Mouse (Mus musculus) midbrain, embryonic 16.5 days (tissue): ENCODE data around the gene Clrn3. TPM values are rescaled to one million over a fixed set of nuclear protein-coding genes. Genes with fewer than 3 reads are reported as not detected.

ENCODE experiments used
- ATAC-seq: fragments of 200-750 bp; cut with Nextera tagmentation; 2 replicates; pipeline ENCODE4 v1.8.0; 2017; ENCODE audit warnings: moderate TSS enrichment
- H3K27ac ChIP-seq: fragments of 300-500 bp; sonication (generic); 2 replicates; pipeline ENCODE4 v1.5.1; 2014; ENCODE audit warnings: mild to moderate bottlenecking, low read length, mixed read lengths
- H3K27me3 ChIP-seq: fragments of 300-500 bp; sonication (generic); 2 replicates; pipeline ENCODE4 v1.6.1; 2014; ENCODE audit warnings: low read depth, low read length, mixed read lengths; ENCODE audit not compliant: control insufficient read depth, insufficient read depth
- H3K36me3 ChIP-seq: fragments of 300-500 bp; sonication (generic); 2 replicates; pipeline ENCODE4 v1.6.1; 2014; ENCODE audit warnings: mild to moderate bottlenecking, low read length, moderate library complexity, mixed read lengths; ENCODE audit not compliant: control insufficient read depth, insufficient read depth
- H3K4me1 ChIP-seq: fragments of 300-500 bp; sonication (generic); 2 replicates; pipeline ENCODE4 v1.6.1; 2014; ENCODE audit warnings: mild to moderate bottlenecking, low read length, mixed read lengths; ENCODE audit not compliant: control insufficient read depth, insufficient read depth
- H3K4me2 ChIP-seq: fragments of 300-500 bp; sonication (generic); 2 replicates; pipeline ENCODE4 v1.6.1; 2014; ENCODE audit warnings: mild to moderate bottlenecking, low read length, mixed read lengths
- H3K4me3 ChIP-seq: fragments of 300-500 bp; sonication (generic); 2 replicates; pipeline ENCODE4 v1.5.1; 2014; ENCODE audit warnings: low read depth, mild to moderate bottlenecking, low read length, moderate library complexity, mixed read lengths
- H3K9ac ChIP-seq: fragments of 300-500 bp; sonication (generic); 2 replicates; pipeline ENCODE4 v1.6.1; 2014; ENCODE audit warnings: low read depth, low read length, mixed read lengths
- H3K9me3 ChIP-seq: fragments of 300-500 bp; sonication (generic); replicated peaks from 2 replicates; pipeline ENCODE4 v1.6.1; 2014; ENCODE audit warnings: mild to moderate bottlenecking, low read length, mixed read lengths; ENCODE audit not compliant: control insufficient read depth, poor library complexity, severe bottlenecking
- WGBS: fragments of 180-500 bp; shearing (Covaris S2); extraction: QIAGEN DNeasy Blood & Tissue Kit; methylation state at CpG from one replicate; pipeline ENCODE4 v1.1.7; 2014; 5-methylcytosine and 5-hydroxymethylcytosine counted together
- polyA plus RNA-seq: library from polyadenylated mRNA; unstranded; fragments of >200 nt; fragmentation: Nextera tagmentation; extraction: Ambion mirVana; gene quantifications from 2 replicates; pipeline ENCODE4 v1.2.1, GENCODE M21; 2015

Clrn3 gene
- polyA plus RNA-seq, 1 experiment from 2014 or later, result not detected

DNA sequence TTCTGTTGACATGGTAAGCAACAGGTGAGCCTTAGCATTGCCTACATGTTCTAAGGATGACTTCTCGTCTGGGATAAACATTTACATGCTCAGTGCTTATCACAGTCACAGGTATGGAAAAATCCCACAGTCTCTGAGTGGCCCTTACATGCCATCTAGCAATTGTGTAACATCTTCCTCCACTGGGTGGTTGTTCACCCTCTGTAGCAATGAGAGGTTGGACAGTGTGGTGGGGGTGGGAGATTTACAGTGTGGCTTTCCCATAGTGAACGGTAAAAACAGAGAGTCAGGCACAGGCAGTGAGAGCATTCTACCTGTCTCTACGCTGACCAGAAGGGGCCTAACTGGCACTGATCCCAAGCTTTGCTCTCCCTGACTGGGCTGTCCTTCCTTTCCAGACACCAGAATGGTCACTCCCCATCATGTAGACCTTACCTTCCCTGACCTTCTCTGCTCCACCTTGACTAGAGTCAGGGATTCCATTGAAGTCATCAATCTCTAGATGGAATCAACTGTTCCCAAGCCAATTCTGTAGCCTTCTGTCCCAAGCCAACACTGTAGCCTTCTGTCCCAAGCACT is 1.8 kb downstream of the Clrn3 start:
- no peak overlapping the region for H3K9ac ChIP-seq
- no peak overlapping the region for H3K27ac ChIP-seq
- no peaks in the 10 kb centered on the region for H3K4me1 ChIP-seq
- no peaks in the 10 kb centered on the region for H3K9me3 ChIP-seq
- WGBS, result 95% methylated on average over 3 of the region's 3 CpGs
- H3K4me3 ChIP-seq, result no peak overlapping the region
- no peaks in the 10 kb centered on the region for H3K36me3 ChIP-seq
- no peak for ATAC-seq
- no peaks in the 10 kb centered on the region for H3K27me3 ChIP-seq
- H3K4me2 ChIP-seq, result no peak overlapping the region

- Histone ChIP-seq H3K9ac (no peak overlapping the region), H3K27ac (no peak overlapping the region), H3K9me3 (no peaks in the 10 kb centered on the region), H3K4me2 (no peak overlapping the region), H3K27me3 (no peaks in the 10 kb centered on the region), H3K4me3 (no peak overlapping the region), H3K36me3 (no peaks in the 10 kb centered on the region), H3K4me1 (no peaks in the 10 kb centered on the region)
- no peak for ATAC-seq
- 93% methylated on average over 6 of the region's 6 CpGs for WGBS
Observed at GRCm38 (mm10) chr7:135524424-135524967, 4.0 kb downstream of the Clrn3 start.

GRCm38 (mm10) chr7:135523981-135524380 is 4.5 kb downstream of the Clrn3 start:
- Histone ChIP-seq H3K4me3 (no peak overlapping the region), H3K36me3 (no peaks in the 10 kb centered on the region), H3K27me3 (no peaks in the 10 kb centered on the region), H3K27ac (no peak overlapping the region), H3K4me1 (no peaks in the 10 kb centered on the region), H3K9ac (no peak overlapping the region), H3K9me3 (no peaks in the 10 kb centered on the region), H3K4me2 (no peak overlapping the region)
- WGBS, result 69% methylated on average over 4 of the region's 4 CpGs
- no peak for ATAC-seq

DNA sequence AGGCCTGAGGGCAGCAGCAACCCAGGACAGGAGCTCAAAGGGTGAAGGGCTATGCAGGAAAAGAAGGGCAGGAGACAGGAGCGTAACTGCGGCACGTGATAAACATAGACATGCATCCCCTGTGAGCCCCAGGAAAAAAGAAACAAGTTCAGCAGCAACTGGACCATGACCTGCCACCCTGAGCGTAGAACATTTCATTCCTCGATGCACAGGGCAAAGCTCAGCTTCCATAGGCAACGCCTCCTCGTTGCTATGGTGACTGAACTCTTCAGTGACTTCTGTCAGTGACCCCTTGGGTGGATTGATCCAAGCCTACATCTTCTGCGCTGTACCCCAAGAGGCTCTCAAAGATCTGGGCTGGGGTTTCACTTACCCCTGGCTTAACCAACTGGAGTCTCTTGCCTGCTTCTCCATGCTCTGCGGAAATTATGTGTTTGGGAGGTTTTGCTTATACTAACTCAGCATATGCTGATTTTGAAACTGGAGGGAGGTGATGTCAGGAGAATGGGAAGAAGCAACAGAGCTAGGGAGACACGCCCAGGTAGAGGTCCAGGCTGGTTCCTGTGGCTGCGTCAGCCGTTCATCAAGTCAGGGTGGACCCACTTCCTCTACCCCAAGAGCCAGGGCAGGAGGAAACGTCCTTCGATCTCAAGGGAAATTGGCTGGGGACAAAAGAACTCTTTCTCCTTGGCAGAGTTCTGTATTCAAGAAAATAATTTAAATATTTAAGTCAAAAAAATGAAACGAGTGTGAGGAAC is 6.5 kb downstream of the Clrn3 start:
- no peaks in the 10 kb centered on the region for H3K27me3 ChIP-seq

DNA sequence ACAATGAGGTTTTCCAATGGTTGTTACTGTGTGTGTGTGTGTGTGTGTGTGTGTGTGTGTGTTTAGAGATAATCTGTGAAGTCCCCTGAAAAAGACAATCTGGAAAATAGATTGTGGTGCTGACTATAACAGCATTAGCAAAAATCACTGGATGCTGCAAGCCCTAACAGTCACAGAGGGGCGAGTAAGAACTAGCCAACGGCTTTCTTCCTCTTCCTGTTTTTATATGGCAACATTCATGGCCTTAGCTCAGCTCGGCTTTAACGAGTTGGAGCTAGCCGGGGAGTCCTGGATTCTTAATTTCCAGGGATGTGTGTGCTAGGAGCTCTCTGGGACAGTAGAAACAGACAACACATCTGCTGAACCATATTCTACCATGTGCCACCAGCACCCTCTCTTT is 8.2 kb downstream of the Clrn3 start:
- Histone ChIP-seq H3K9ac (no peak overlapping the region), H3K36me3 (no peaks in the 10 kb centered on the region), H3K4me3 (no peak overlapping the region), H3K4me1 (no peaks in the 10 kb centered on the region), H3K27ac (no peak overlapping the region), H3K9me3 (no peaks in the 10 kb centered on the region), H3K27me3 (no peaks in the 10 kb centered on the region), H3K4me2 (no peak overlapping the region)
- WGBS, result 77% methylated on average over 5 of the region's 5 CpGs
- no peak for ATAC-seq

More for the DNA sequence above, 6.5 kb downstream of the Clrn3 start:
- H3K36me3 ChIP-seq, result no peaks in the 10 kb centered on the region
- H3K27ac ChIP-seq, result no peak overlapping the region
- no peak for ATAC-seq
- H3K4me1 ChIP-seq, result no peaks in the 10 kb centered on the region
- no peak overlapping the region for H3K4me2 ChIP-seq
- no peaks in the 10 kb centered on the region for H3K9me3 ChIP-seq
- WGBS, result 57% methylated on average over 15 of the region's 15 CpGs
- no peak overlapping the region for H3K4me3 ChIP-seq
- no peak overlapping the region for H3K9ac ChIP-seq

- Histone ChIP-seq H3K4me3 (no peak overlapping the region), H3K9ac (no peak overlapping the region), H3K27me3 (no peaks in the 10 kb centered on the region), H3K4me2 (no peak overlapping the region), H3K27ac (no peak overlapping the region), H3K4me1 (no peaks in the 10 kb centered on the region), H3K9me3 (no peaks in the 10 kb centered on the region), H3K36me3 (no peaks in the 10 kb centered on the region)
- 80% methylated on average over 4 of the region's 4 CpGs for WGBS
- ATAC-seq, result no peak
Observed at GRCm38 (mm10) chr7:135517191-135517590, 11.3 kb downstream of the Clrn3 start.

- ATAC-seq, result no peak
- 91% methylated on average over 3 of the region's 3 CpGs for WGBS
- Histone ChIP-seq H3K4me2 (no peak overlapping the region), H3K9ac (no peak overlapping the region), H3K9me3 (no peaks in the 10 kb centered on the region), H3K27ac (no peak overlapping the region), H3K36me3 (no peaks in the 10 kb centered on the region), H3K27me3 (no peaks in the 10 kb centered on the region), H3K4me1 (no peaks in the 10 kb centered on the region), H3K4me3 (no peak overlapping the region)
Observed at GRCm38 (mm10) chr7:135511723-135512122, 16.7 kb downstream of the Clrn3 start.

DNA sequence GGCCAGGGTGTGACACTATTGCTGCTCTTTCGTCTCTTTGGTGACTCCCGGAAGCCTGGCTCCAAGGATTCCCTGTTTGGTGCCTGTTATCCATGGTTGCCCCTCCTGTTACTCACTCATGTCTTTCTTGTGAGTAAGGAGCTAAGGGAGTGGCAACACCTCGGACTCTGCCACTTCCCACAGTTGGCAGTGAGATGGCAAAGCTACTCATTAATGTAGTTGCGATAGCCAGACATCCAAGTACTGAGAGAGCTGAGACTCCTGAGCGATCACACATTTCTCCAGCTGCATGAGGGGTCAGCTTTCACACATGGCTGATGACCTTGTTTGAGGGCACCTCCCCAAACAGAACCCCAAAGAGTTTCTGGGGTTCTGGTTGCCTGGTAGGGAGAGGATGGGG is 18.0 kb downstream of the Clrn3 start:
- H3K4me3 ChIP-seq, result no peak overlapping the region
- WGBS, result 84% methylated on average over 5 of the region's 5 CpGs
- no peaks in the 10 kb centered on the region for H3K36me3 ChIP-seq
- no peak overlapping the region for H3K9ac ChIP-seq
- no peaks in the 10 kb centered on the region for H3K4me1 ChIP-seq
- no peak for ATAC-seq
- H3K9me3 ChIP-seq, result no peaks in the 10 kb centered on the region
- no peak overlapping the region for H3K4me2 ChIP-seq
- no peaks in the 10 kb centered on the region for H3K27me3 ChIP-seq
- no peak overlapping the region for H3K27ac ChIP-seq

DNA sequence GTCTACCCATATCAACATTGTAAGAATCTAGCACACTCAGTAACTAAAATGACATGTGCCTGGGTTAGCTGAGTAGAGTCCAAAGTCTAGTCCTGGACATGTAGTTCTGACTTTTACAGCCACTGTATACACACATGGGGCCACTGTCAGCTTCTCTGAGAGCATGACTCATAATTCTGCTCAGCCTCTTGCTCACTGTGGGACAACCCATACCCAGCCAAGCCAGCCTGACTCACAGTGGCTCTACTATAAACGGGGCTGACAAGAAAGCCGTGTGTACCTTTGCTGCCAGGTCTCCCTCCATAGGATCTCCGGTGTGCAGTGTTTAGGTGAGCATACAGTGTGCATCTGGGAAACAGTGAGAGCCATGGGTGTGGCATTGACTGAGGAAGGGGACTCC is 19.2 kb downstream of the Clrn3 start:
- no peak for ATAC-seq
- H3K4me2 ChIP-seq, result no peak overlapping the region

More for the DNA sequence above, 19.2 kb downstream of the Clrn3 start:
- no peaks in the 10 kb centered on the region for H3K9me3 ChIP-seq
- H3K27ac ChIP-seq, result no peak overlapping the region
- 99% methylated on average over 3 of the region's 3 CpGs for WGBS
- H3K27me3 ChIP-seq, result no peaks in the 10 kb centered on the region
- no peaks in the 10 kb centered on the region for H3K4me1 ChIP-seq
- H3K9ac ChIP-seq, result no peak overlapping the region
- no peak overlapping the region for H3K4me3 ChIP-seq
- H3K36me3 ChIP-seq, result no peaks in the 10 kb centered on the region
